Mouse (Mus musculus) kidney, embryonic 14.5 days (tissue): ENCODE data around the gene Ppp2r5e. TPM values are rescaled to one million over a fixed set of nuclear protein-coding genes. Genes with fewer than 3 reads are reported as not detected.
"Not testable (repeated sequence)": the region's sequence is repeated elsewhere in the genome, so short reads cannot be mapped to it uniquely, and the experiment has no call there.

Experiments
- ATAC-seq: fragments of 200-750 bp; cut with Nextera tagmentation; 2 replicates; pipeline ENCODE4 v1.8.0; 2017; ENCODE audit warnings: moderate number of reproducible peaks, mild to moderate bottlenecking, moderate TSS enrichment, moderate library complexity; ENCODE audit not compliant: low FRiP score, low TSS enrichment
- H3K27ac ChIP-seq: fragments of 300-500 bp; sonication (generic); 2 replicates; pipeline ENCODE4 v1.5.1; 2014; ENCODE audit warnings: low read depth, mild to moderate bottlenecking, low read length, moderate library complexity, mixed read lengths
- H3K27me3 ChIP-seq: fragments of 300-500 bp; sonication (generic); 2 replicates; pipeline ENCODE4 v1.6.1; 2014; ENCODE audit warnings: mild to moderate bottlenecking, low read length; ENCODE audit not compliant: control insufficient read depth, insufficient read depth
- H3K36me3 ChIP-seq: fragments of 300-500 bp; sonication (generic); 2 replicates; pipeline ENCODE4 v1.6.1; 2014; ENCODE audit warnings: low read length, mixed read lengths; ENCODE audit not compliant: control insufficient read depth, insufficient read depth
- H3K4me1 ChIP-seq: fragments of 300-500 bp; sonication (generic); 2 replicates; pipeline ENCODE4 v1.6.1; 2014; ENCODE audit warnings: low read length, mixed read lengths; ENCODE audit not compliant: control insufficient read depth, insufficient read depth
- H3K4me2 ChIP-seq: fragments of 300-500 bp; sonication (generic); replicated peaks from 2 replicates; pipeline ENCODE4 v1.6.1; 2014; ENCODE audit warnings: low read depth, mild to moderate bottlenecking, low read length
- H3K4me3 ChIP-seq: fragments of 300-500 bp; sonication (generic); 2 replicates; pipeline ENCODE4 v1.5.1; 2014; ENCODE audit warnings: mild to moderate bottlenecking, low read length
- H3K9ac ChIP-seq: fragments of 300-500 bp; sonication (generic); 2 replicates; pipeline ENCODE4 v1.6.1; 2014; ENCODE audit warnings: low read depth, mild to moderate bottlenecking, low read length, moderate library complexity
- H3K9me3 ChIP-seq: fragments of 300-500 bp; sonication (generic); 2 replicates; pipeline ENCODE4 v1.6.1; 2016; ENCODE audit warnings: low read length; ENCODE audit not compliant: control insufficient read depth
- WGBS: fragments of 180-500 bp; shearing (Covaris S2); extraction: QIAGEN DNeasy Blood & Tissue Kit; methylation state at CpG from one replicate; pipeline ENCODE4 v1.1.7; 2014; 5-methylcytosine and 5-hydroxymethylcytosine counted together
- polyA plus RNA-seq: library from polyadenylated mRNA; unstranded; fragments of >200 nt; fragmentation: Nextera tagmentation; extraction: Ambion mirVana; gene quantifications from 2 replicates; pipeline ENCODE4 v1.2.1, GENCODE M21; 2014

Gene Ppp2r5e
- polyA plus RNA-seq, 1 experiment from 2014 or later, result 18.4 TPM

DNA sequence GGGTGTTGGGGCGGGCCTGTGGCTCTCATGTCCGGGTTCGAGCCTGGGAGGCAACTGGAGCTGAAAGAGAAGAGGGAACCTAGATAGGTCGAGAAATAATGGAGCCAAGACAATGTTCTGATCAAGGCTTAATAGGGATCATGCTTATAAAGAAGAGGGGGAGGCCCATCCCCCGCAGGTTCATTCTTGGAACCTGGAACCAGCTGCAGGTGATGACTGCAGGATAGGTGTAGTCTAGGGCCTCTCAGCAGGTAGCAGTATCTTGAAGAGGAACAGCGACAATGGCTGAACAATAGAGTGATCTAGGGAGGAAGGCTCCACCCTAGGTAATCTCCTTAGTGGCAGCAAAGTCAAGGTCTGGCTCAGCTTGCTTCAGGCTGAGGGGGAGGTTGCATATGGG, 163.6 kb downstream of the Ppp2r5e start:
- ATAC-seq, H3K4me2 ChIP-seq, H3K36me3 ChIP-seq, H3K4me1 ChIP-seq, H3K9me3 ChIP-seq, H3K9ac ChIP-seq, H3K4me3 ChIP-seq, H3K27me3 ChIP-seq, H3K27ac ChIP-seq: not testable (repeated sequence)
- WGBS, result 89% methylated on average over 6 of the region's 6 CpGs

DNA sequence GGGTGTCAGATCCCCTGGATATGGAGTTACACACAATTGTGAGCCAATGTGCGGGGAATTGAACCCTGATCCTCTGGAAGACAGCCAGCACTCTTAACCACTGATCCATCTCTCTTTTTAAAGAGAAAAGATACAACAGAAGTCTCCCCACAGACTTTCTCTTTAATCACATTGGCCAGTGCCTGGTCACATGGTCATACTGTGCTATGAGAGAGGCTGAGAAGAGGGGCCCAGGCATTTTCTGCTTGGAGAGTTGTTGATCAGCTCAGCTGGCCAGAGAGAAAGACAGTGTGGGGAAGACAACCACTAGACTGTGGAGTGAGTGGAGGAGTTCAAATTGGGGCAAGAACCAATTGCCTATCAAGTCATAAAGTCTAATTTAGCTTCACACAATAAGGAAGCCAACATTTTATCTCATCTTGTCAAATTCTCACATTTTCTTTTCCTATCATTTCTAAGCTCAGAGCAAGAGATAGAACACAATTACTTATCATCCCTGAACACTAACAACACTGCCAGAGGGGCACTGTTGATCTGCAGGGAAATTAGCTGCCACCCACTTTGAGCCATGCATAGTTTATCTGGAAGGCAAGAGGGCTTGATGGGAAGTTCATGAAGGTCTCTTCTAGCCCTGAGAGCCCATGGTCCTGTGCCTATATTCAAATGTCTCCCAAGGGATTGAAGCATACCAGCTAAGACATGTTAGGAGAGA, 166.2 kb downstream of the Ppp2r5e start:
- no peak for ATAC-seq
- Histone ChIP-seq H3K36me3 (no peaks in the 10 kb centered on the region), H3K4me3 (no peak overlapping the region), H3K27me3 (no peaks in the 10 kb centered on the region), H3K27ac (no peak overlapping the region), H3K4me1 (0 out of 2 replicates have a peak, but pooled peaks cover 3% of the 10 kb centered on the region), H3K9me3 (peaks cover 5% of the 10 kb centered on the region; the same call in 1 of the 2 replicates), H3K9ac (no peak overlapping the region), H3K4me2 (no peak overlapping the region)
- WGBS, result 93% methylated on average over 1 of the region's 1 CpGs

DNA sequence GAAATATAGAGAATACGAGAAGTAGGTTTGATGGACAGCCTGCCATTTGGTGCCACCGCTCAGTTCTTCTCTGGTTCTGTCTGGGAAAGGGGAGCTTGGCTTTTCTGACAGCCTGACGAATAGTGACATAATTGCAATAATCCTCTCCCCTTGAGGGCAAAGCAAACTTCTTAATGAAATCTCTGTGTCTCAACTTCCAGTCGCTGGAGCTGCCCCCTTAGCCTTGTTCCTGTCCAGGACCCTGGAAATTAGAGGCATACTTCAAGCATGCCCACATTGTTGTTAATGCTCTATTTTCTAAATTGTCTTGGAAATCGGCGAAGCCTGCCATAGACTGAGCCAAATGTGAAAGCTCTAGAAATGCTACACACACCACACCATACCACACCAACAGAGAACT, 167.3 kb downstream of the Ppp2r5e start:
- 0 out of 2 replicates have a peak, but pooled peaks cover 3% of the 10 kb centered on the region for H3K4me1 ChIP-seq
- no peak overlapping the region for H3K4me3 ChIP-seq
- 87% methylated on average over 6 of the region's 6 CpGs for WGBS
- H3K4me2 ChIP-seq, result no peak overlapping the region
- peaks cover 5% of the 10 kb centered on the region; the same call in 1 of the 2 replicates for H3K9me3 ChIP-seq
- no peak for ATAC-seq
- H3K36me3 ChIP-seq, result no peaks in the 10 kb centered on the region
- no peak overlapping the region for H3K27ac ChIP-seq
- no peak overlapping the region for H3K9ac ChIP-seq
- no peaks in the 10 kb centered on the region for H3K27me3 ChIP-seq

DNA sequence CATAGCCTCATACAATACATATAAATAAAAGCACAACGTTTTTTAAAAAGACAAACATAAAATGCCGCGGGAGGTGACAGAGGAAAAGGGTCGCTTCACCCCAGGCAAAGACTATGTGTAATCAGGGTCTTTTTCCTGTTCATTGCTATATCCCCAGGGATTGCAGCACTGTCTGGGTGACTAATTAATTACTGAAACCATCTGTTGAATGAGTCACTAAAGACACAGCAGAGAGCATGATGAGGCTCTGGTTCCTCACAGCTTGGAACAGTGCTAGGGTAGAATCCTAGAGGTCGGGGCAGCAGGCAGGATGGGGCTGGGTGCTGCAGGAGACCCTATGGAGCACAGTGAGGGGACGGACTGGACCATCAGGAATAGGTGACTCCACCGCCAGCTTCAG, 170.2 kb downstream of the Ppp2r5e start:
- Histone ChIP-seq H3K4me2 (no peak overlapping the region), H3K9me3 (no peaks in the 10 kb centered on the region), H3K27ac (no peak overlapping the region), H3K9ac (no peak overlapping the region), H3K4me1 (0 out of 2 replicates have a peak, but pooled peaks cover 3% of the 10 kb centered on the region), H3K36me3 (no peaks in the 10 kb centered on the region), H3K4me3 (no peak overlapping the region), H3K27me3 (no peaks in the 10 kb centered on the region)
- no peak for ATAC-seq
- 78% methylated on average over 7 of the region's 7 CpGs for WGBS

DNA sequence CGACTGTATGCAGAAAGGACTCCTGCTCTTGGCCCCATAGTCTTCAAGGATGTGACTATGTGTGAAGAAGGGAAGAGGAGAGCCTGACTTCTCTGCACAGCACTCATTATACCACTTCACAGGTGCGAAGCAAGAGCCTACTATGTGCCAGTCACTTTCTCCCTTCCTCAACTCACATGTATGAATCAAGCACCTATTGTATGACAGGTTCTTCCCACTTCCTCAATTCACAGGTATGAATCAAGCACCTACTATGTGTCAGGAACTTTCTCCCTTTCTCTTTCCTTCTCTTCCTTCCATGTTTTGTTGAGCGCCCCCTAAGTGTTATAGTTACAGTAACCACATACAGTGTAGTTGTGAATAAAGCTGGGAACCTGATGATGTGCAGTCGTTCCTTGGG, 171.2 kb downstream of the Ppp2r5e start:
- no peak overlapping the region for H3K9ac ChIP-seq
- 0 out of 2 replicates have a peak, but pooled peaks cover 3% of the 10 kb centered on the region for H3K4me1 ChIP-seq
- no peak overlapping the region for H3K4me2 ChIP-seq
- 88% methylated on average over 4 of the region's 4 CpGs for WGBS
- no peak for ATAC-seq
- no peaks in the 10 kb centered on the region for H3K27me3 ChIP-seq
- H3K9me3 ChIP-seq, result no peaks in the 10 kb centered on the region
- no peak overlapping the region for H3K27ac ChIP-seq
- H3K36me3 ChIP-seq, result no peaks in the 10 kb centered on the region
- H3K4me3 ChIP-seq, result no peak overlapping the region

DNA sequence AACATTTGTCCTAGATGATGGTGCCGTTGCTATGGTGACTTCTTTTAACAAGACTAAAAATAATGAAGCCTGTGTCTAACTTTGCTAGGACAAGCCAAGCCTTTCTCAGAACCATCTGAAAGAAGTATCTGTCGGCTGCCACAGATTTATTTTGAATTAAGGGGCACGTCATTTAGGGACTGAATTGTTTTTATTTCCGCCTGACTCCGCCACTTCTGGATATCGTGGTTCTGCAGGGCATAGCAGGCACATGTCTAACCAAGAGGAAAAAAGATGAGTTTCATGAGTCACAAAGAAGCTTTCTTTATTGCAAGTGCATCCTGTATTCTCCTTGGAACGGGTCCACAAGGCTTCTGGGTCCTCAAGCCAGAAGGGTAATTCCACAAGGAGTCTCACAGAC, 171.7 kb downstream of the Ppp2r5e start:
- H3K4me2 ChIP-seq, result no peak overlapping the region
- H3K27ac ChIP-seq, result no peak overlapping the region
- no peaks in the 10 kb centered on the region for H3K36me3 ChIP-seq
- H3K4me3 ChIP-seq, result no peak overlapping the region
- no peaks in the 10 kb centered on the region for H3K9me3 ChIP-seq
- no peaks in the 10 kb centered on the region for H3K27me3 ChIP-seq
- 0 out of 2 replicates have a peak, but pooled peaks cover 3% of the 10 kb centered on the region for H3K4me1 ChIP-seq
- H3K9ac ChIP-seq, result no peak overlapping the region
- no peak for ATAC-seq
- 72% methylated on average over 7 of the region's 7 CpGs for WGBS

DNA sequence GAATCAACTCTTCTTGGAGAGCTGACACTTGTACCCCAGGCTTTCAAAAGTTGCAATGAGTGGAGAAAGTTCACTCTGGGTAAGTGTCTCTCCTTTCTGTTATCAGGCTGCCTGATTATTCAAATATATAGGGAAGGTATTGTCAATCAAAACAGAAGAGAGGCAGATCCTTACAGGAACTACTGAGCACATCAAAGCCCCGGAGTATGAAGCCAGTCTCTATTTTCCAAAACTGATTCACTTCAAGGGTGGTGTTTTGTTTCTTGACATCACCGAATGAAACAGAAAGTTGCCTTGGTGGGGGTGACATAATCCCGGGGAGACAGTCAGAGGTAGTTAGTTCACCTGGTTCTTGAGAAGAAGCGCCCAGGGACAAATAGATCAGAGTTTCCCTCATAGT, 179.4 kb downstream of the Ppp2r5e start, which contains the start of gene Gphb5:
Gphb5 (minus strand) TSS at position 101 of the 400 bp plus-strand sequence.
- Histone ChIP-seq H3K27ac (no peak within 1 kb of the TSS), H3K4me2 (no peak within 1 kb of the TSS), H3K9ac (no peak within 1 kb of the TSS), H3K27me3 (no peaks in the 10 kb centered on the region), H3K9me3 (no peaks in the 10 kb centered on the region), H3K4me3 (no peak within 1 kb of the TSS), H3K36me3 (no peaks in the 10 kb centered on the region), H3K4me1 (no peaks in the 10 kb centered on the region)
- no peak for ATAC-seq
- WGBS, result 85% methylated on average over 4 of the region's 4 CpGs

DNA sequence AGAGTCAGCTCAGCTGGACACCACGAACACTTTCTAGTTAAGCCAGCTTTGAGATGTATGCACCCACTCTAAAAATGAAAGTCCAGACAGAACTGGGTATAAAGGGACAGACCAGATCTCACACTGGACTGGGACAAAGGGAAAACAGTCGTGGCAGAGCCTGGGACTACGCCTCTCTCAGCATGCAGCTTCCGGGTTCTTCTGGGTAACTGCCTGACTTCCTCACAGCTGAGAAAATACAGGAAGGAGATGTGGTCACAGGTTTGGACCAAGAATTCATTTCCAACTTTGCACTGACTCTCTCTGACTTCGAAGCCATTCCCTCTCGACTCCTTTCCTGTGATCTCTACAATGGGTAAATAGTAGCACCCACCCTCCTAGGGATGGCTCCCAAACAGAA, 181.1 kb downstream of the Ppp2r5e start:
- H3K27me3 ChIP-seq, result no peaks in the 10 kb centered on the region
- no peaks in the 10 kb centered on the region for H3K4me1 ChIP-seq
- no peak overlapping the region for H3K27ac ChIP-seq
- no peaks in the 10 kb centered on the region for H3K36me3 ChIP-seq
- H3K9me3 ChIP-seq, result no peaks in the 10 kb centered on the region
- H3K4me2 ChIP-seq, result no peak overlapping the region
- no peak overlapping the region for H3K4me3 ChIP-seq
- WGBS, result 75% methylated on average over 6 of the region's 6 CpGs
- no peak overlapping the region for H3K9ac ChIP-seq
- ATAC-seq, result no peak

DNA sequence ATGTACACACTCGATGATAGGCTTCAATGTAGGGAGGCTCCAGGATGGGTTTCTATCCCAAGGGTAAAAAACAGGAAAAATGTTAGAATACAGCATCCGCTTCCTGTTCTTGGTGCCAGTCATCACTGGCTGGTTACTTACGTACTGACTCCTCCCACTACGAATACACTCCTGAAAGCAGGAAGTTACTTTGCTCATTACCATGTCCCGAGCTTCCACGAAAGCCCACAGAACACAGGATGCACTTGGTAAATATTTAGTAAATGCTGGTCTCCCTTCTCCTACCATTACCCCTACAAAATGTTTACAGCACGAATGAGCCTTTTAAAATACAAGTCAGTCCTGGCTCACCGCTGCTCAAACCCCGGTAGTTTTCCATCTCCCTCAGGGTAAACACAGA, 183.1 kb downstream of the Ppp2r5e start:
- H3K4me3 ChIP-seq, result no peak overlapping the region
- no peak overlapping the region for H3K9ac ChIP-seq
- no peaks in the 10 kb centered on the region for H3K36me3 ChIP-seq
- no peak overlapping the region for H3K4me2 ChIP-seq
- no peaks in the 10 kb centered on the region for H3K27me3 ChIP-seq
- H3K27ac ChIP-seq, result no peak overlapping the region
- 82% methylated on average over 9 of the region's 9 CpGs for WGBS
- no peaks in the 10 kb centered on the region for H3K4me1 ChIP-seq
- no peaks in the 10 kb centered on the region for H3K9me3 ChIP-seq
- ATAC-seq, result no peak
